Mouse (Mus musculus) erythroblast, embryonic 14.5 days (primary cell): Measurements from ENCODE around the gene Nsg2. TPM values are rescaled to one million over a fixed set of nuclear protein-coding genes. Genes with fewer than 3 reads are reported as not detected.

Source experiments
- H3K27me3 ChIP-seq: 2 replicates; pipeline ENCODE4 v1.6.1; 2012; ENCODE audit warnings: inconsistent platforms; ENCODE audit not compliant: control insufficient read depth
- H3K36me3 ChIP-seq: 2 replicates; pipeline ENCODE4 v1.6.1; 2012; ENCODE audit warnings: mild to moderate bottlenecking, inconsistent platforms; ENCODE audit not compliant: control insufficient read depth
- H3K4me1 ChIP-seq: 2 replicates; pipeline ENCODE4 v1.6.1; 2012; ENCODE audit warnings: inconsistent platforms; ENCODE audit not compliant: control insufficient read depth
- H3K4me3 ChIP-seq: replicated peaks from 2 replicates; pipeline ENCODE3; 2012; ENCODE audit warnings: moderate library complexity, mild to moderate bottlenecking, inconsistent platforms
- H3K9me3 ChIP-seq: 2 replicates; pipeline ENCODE4 v1.6.1; 2012; ENCODE audit warnings: low read length, inconsistent platforms, mixed read lengths; ENCODE audit not compliant: control insufficient read depth
- GATA1 ChIP-seq: IDR thresholded peaks from 2 replicates; pipeline ENCODE4 v1.6.1; 2012; ENCODE audit warnings: low read length, inconsistent platforms, mixed read lengths
- TAL1 ChIP-seq: IDR thresholded peaks from 3 replicates; pipeline ENCODE4 v1.6.1; 2012; ENCODE audit warnings: low read length, inconsistent platforms, mixed read lengths
- polyA plus RNA-seq: library from polyadenylated mRNA; stranded (reverse); fragments of >175 nt; gene quantifications from 2 replicates; pipeline ENCODE4 v1.2.3, GENCODE M21; 2012

Gene Nsg2
- polyA plus RNA-seq, 1 experiment = not detected

DNA sequence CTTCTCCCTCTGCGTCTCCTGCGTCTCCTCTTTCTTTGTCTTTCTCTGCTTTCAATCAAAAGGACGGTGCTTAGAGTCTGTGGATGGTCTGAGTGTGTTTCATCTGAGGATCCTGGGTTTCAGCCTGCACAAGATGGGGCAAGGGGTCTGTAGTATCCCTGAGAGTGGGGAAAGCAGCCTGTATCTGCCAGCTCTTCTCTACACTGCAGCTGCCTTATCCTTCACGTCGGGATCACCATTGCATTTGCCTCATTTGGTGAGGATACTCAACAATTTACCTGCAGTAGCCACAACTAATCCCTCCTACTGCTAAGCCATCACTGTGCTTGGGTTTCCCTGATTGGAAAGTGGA lies 64.2 kb downstream of the Nsg2 start:
- H3K9me3 ChIP-seq = no peaks in the 10 kb centered on the region
- no peaks in the 10 kb centered on the region for H3K36me3 ChIP-seq
- no peaks in the 10 kb centered on the region for H3K27me3 ChIP-seq
- TF ChIP-seq TAL1 = no peak
- no peak for TF ChIP-seq GATA1
- H3K4me1 ChIP-seq = no peaks in the 10 kb centered on the region
- no peak overlapping the region for H3K4me3 ChIP-seq

DNA sequence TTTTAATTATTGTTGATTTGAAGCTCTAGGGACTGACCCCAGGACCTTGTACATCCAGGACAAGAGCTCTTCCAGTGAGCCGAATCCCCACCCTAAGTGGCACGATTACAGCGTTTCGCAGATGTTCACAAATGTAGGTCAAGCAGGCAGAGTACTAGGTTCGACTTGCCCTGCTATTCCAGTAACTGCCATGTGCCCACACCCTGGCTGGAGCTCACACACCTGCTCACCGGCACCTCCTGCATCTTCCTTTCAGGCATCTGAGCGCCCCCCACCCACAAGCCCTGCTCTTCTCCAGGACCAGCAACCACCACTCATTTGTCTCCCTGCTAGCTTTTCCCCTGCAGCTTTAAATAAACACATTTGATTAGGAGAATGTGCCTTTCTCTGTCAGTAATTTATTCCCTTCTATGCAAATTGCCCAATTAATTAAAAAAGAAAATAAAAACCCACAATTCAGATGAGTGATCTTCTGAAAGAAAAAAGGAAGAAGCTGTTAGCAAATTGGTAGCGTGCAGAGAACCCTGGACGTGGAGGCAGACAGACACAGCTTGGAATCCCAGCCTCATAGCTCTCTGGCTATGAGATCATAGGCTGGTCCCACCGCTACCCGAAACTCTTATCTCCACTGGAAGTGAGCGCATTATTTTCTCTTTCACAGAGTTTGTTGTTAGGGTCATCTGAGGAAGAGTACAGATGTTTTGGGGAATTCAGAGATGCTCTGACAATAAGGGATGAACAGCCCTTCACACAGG lies 68.7 kb downstream of the Nsg2 start:
- TF ChIP-seq GATA1 = no peak
- no peaks in the 10 kb centered on the region for H3K4me1 ChIP-seq
- H3K36me3 ChIP-seq = no peaks in the 10 kb centered on the region
- no peaks in the 10 kb centered on the region for H3K9me3 ChIP-seq
- H3K27me3 ChIP-seq = no peaks in the 10 kb centered on the region
- no peak overlapping the region for H3K4me3 ChIP-seq

DNA sequence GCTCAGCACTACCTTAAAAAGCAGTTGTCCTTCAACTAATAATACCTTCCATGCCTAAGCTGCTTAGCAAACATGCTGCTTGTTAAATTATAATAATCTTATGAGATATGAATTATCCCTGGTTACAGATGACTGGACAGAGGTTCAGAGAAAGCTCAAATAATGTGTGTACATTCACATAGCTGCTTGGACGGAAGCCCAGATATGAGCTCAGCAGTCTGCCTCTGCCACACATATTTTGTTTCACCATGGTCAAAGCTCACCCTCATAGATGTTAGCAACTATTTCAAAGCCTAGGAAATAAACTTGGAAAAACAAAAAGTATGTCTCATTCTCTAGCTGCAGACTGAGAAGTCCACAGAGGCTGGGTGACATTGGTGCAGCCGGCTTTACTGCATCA lies 74.9 kb downstream of the Nsg2 start:
- Histone ChIP-seq H3K4me1 (no peaks in the 10 kb centered on the region), H3K9me3 (no peaks in the 10 kb centered on the region), H3K4me3 (no peak overlapping the region), H3K27me3 (no peaks in the 10 kb centered on the region), H3K36me3 (no peaks in the 10 kb centered on the region)
- TF ChIP-seq GATA1 (no peak), TAL1 (no peak)

DNA sequence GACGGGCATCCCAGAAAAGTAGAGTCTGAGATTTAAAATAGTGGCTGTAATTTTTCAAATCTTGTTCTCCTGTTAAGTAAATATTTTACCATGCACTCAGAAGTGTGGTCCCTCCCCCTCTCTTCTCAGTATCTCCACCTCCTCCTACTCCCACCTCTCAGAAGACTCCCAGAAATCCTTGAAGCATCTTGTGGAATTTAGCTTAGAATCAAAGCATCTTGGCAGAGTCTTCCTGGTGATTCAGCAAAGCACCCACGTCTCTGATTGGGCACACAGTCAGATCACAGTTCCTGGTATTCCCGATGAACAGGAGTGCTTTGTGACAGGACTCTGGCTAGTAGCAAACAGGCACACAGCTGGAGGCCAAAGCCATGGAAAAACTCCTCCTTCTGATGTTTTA lies 83.2 kb downstream of the Nsg2 start:
- H3K4me1 ChIP-seq = no peaks in the 10 kb centered on the region
- H3K4me3 ChIP-seq = no peak overlapping the region
- H3K9me3 ChIP-seq = no peaks in the 10 kb centered on the region
- TF ChIP-seq GATA1 = no peak
- no peak for TF ChIP-seq TAL1
- H3K27me3 ChIP-seq = no peaks in the 10 kb centered on the region; the same call in 1 of the 2 replicates
- H3K36me3 ChIP-seq = no peaks in the 10 kb centered on the region

DNA sequence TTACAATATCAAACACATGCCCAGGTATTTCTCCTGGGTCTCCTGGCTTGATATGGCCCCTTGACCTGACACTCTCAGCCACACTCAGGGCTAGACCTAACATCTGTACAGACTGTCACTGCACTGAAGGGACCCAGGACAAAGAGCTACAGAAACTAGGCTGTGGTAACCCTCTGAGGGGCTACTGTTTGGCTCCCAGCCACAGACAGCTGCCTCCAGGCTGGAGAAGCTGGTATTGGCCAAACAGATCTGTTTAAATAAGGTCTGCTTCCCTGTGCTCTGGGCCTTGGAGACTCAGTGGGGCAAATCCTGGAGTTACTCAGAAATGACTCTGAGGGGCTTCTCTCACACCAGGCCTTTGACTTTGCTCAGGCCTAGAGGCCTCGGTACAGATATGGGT lies 86.3 kb downstream of the Nsg2 start:
- H3K4me3 ChIP-seq = no peak overlapping the region
- H3K36me3 ChIP-seq = no peaks in the 10 kb centered on the region
- TF ChIP-seq TAL1 = no peak
- TF ChIP-seq GATA1 = no peak
- H3K27me3 ChIP-seq = no peaks in the 10 kb centered on the region; the same call in 1 of the 2 replicates
- no peaks in the 10 kb centered on the region for H3K4me1 ChIP-seq
- H3K9me3 ChIP-seq = no peaks in the 10 kb centered on the region

DNA sequence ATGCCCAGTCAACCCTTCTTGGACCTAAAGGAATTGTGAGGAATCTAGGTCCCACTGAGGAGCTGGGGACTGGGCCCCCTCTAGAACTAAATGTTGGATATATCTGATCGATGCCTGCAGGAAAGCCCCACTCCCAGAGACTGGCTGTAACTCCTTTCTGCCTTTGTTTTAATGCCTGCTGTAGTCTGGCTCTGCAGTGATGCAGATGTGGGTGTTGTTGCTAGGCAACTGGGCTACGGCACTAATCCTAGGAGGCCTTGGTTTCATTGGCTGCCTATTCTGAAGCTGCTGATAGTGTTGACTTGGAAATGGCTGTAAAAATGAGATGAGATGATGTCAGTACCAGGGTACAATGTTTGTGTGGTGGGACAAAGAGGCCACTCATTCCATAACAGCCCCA lies 87.1 kb downstream of the Nsg2 start:
- Histone ChIP-seq H3K36me3 (no peaks in the 10 kb centered on the region), H3K27me3 (no peaks in the 10 kb centered on the region; the same call in 1 of the 2 replicates)
- TF ChIP-seq TAL1 = no peak
- no peak for TF ChIP-seq GATA1

DNA sequence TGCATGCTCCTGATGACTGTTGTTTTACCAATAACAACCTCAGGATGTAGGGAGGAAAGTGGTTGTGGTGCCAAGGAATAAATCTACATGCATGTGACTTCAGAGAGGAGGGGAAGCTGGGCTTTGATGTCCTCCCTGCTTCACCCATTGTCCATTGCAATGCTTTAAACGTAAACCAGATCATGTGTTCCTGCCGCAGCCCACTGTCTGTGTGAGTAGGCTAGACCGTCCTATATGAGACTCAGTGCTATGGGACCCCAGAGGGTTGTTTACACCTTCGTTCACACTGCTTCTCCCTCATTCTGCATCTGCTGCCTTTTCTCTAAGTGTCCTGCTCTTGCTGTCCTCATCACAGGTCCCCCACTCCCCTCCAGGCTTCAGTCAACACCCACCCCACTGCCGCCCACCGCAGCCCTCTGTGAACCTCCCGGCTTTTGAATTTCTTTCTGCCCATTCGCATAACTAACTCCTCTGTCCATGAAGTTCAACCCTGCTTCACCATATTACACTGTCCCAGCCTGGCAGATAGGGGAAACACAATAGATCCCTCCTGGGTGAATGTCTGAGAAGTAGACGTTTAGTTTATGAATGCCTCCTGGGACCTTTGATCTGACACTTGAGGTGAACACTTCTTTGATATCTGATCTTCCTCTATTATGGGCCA lies 87.6 kb downstream of the Nsg2 start:
- Histone ChIP-seq H3K4me1 (no peaks in the 10 kb centered on the region), H3K4me3 (no peak overlapping the region), H3K9me3 (no peaks in the 10 kb centered on the region), H3K36me3 (no peaks in the 10 kb centered on the region), H3K27me3 (no peaks in the 10 kb centered on the region; the same call in 1 of the 2 replicates)
- TF ChIP-seq GATA1 (no peak), TAL1 (no peak)

More for the DNA sequence above, 87.1 kb downstream of the Nsg2 start:
- Histone ChIP-seq H3K9me3 (no peaks in the 10 kb centered on the region), H3K4me1 (no peaks in the 10 kb centered on the region), H3K4me3 (no peak overlapping the region)

DNA sequence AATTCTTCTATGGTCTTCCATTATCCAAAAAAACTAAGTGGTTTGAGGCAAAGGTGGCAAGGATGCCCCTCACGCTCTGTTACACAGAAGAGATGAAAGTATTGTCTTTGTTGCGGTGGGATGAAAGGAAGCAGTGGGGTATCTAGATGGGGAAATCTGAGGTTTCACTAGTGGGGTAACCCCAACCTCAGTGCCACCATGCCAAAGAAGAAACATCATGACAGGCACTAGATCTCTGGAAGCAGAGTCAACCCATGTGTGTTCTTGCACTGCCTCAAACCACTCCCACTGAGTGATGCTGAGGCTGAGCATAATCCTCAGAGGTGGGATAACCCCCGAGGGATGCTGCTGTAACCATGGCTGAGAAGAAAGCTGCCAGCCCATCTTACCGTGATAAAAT lies 95.5 kb downstream of the Nsg2 start:
- TF ChIP-seq GATA1 (no peak), TAL1 (no peak)
- Histone ChIP-seq H3K27me3 (no peaks in the 10 kb centered on the region), H3K9me3 (no peaks in the 10 kb centered on the region), H3K4me3 (no peak overlapping the region), H3K36me3 (no peaks in the 10 kb centered on the region), H3K4me1 (no peaks in the 10 kb centered on the region)

DNA sequence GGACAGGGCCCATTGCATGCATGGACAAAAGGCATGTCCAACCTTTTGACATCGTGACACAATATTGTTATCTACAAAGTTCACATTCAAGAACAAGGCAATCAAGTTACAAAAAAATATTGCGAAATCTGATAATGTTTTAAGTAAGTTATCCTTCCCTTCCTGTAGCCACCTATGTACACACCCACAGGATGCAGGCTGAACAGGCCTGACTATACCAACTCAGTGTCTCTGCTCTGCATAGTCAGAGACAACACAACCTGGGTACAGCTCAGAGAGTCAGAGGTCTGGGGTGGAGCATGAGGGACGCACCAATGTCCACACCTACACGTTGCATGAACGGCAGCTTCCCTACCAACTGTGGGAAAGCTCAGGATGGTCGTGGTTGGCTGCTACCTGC lies 96.1 kb downstream of the Nsg2 start:
- no peaks in the 10 kb centered on the region for H3K36me3 ChIP-seq
- no peak overlapping the region for H3K4me3 ChIP-seq
- H3K9me3 ChIP-seq = no peaks in the 10 kb centered on the region
- TF ChIP-seq GATA1 (no peak), TAL1 (no peak)
- no peaks in the 10 kb centered on the region for H3K4me1 ChIP-seq
- H3K27me3 ChIP-seq = no peaks in the 10 kb centered on the region
